Mouse (Mus musculus) lung, adult 18-20 months (tissue): ENCODE data around the gene Fstl1.
A peak's percentile ranks its signal among the peaks of the same experiment; 100 is the strongest.

Experiments used
- DNase-seq, 2 experiments: peaks; one replicate each; pipeline ENCODE4 v3.0.0; 2022; ENCODE audit warnings: mixed read lengths in 2 of 2

Gene Fstl1

DNA sequence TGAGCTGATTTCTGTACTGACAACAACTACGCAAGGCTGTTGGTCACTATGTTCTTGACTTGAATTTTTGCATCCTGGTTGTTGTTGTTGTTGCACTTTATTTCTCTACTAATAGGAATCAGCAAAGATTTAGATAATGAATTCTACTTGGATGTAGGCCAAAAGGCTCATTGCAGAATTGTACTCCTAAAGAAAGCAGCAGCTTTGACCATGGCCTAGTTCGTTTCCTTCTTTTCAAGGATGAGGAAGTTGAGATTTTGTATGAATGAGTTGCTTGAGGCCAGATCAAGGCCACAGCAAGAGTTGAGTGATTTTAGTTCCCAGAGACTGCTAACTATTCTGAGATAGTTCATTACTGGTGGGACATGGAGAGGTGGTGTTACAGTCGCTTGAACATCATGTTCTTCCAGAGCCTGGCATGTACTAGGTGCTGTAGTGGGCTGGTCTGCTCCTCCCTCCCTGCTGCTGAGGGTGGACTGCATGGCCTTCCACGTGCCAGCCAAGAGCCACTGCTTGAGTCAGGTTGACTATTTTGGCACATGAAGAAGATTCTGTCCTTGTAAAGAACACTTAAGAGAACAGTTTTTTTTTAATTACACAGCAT, 94.5 kb downstream of the Fstl1 start:
- DNase-seq: peak; percentile 45 to 70

GRCm38 (mm10) chr16:37874501-37875235, 98.0 kb downstream of the Fstl1 start:
- DNase-seq: peak in 1 of 2 experiments; percentile 41

DNA sequence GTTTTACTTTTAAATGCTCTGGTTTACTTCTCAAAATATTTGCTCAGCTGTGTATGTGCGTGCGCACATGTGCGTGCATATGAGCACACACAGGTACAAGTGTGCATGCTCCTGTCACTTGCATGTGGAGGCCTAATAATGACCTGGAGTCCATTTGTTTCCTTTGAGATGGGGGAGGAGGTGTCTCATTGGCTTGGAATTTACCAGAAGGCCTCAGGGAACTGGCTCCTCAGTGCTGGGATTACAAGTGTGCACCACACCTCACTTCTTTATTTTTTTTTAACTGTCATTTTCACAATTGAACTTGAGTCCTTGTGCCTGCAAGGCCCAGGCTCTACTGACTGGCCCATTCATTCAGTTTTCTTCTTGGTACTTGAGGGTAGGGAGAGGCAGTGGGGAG, 100.7 kb downstream of the Fstl1 start:
- no peak for DNase-seq

- DNase-seq: no peak
Observed at GRCm38 (mm10) chr16:37878951-37879505, 102.4 kb downstream of the Fstl1 start.

- DNase-seq: no peak
Observed at GRCm38 (mm10) chr16:37879750-37880419, 103.2 kb downstream of the Fstl1 start.

GRCm38 (mm10) chr16:37881168-37881567, 104.5 kb downstream of the Fstl1 start:
- no peak for DNase-seq
